In the genomic region with DNA sequence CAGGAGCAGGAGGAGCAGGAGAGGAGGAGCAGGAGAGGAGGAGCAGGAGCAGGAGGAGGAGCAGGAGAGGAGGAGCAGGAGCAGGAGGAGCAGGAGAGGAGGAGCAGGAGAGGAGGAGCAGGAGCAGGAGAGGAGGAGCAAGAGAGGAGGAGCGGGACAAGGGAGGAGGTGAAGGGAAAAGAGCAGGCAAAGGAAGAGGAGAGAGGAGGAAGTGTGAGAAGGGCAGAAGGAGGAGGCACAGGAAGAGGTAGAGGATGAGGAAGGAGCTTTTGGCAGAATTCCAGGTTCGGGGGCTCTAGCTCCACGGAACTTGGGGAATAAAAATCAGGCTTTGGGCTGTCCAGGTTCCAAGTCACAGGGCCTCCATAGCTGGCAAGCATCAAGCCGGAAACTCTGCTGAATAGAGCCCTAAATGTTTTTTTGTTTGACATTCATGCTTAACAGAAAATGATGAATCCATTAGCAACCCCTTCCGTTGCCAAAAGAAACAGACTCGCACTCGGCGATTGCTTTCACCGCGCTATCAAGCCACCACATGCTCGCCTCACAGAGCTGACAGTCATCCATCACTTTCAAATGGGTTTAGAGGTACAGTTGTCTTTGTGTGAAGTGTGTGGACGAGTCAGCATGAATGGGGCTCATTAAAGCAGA, we compare ENCODE assay signal across 8 mouse cellular contexts.
A peak's percentile ranks its signal among the peaks of the same experiment; 100 is the strongest.
DNase-seq lines count a peak whose midpoint lies in the region; ATAC-seq lines count a peak whose summit lies in the region.

No protein-coding gene starts in this region.

- H3K27ac ChIP-seq in embryonic facial prominence, embryonic 12.5 days, result 0 out of 2 replicates have a peak overlapping the region, but pooled peaks have one; percentile 36
- H3K27ac ChIP-seq in hindbrain, embryonic 10.5 days, result peak overlapping the region; percentile 63
- 0 out of 2 replicates have a peak overlapping the region, but pooled peaks have one; percentile 18 for H3K27ac ChIP-seq in neural tube, embryonic 15.5 days (replicated peaks)

- H3K9ac ChIP-seq in embryonic facial prominence, embryonic 12.5 days, result no peak overlapping the region
- H3K9ac ChIP-seq in neural tube, embryonic 15.5 days (replicated peaks), result no peak overlapping the region

- H3K27me3 ChIP-seq in embryonic facial prominence, embryonic 12.5 days, result 0 out of 2 replicates have a peak, but pooled peaks cover 3% of the 10 kb centered on the region
- H3K27me3 ChIP-seq in hindbrain, embryonic 10.5 days (ENCODE audit: insufficient read depth, poor library complexity, severe bottlenecking), result peaks cover 4% of the 10 kb centered on the region
- no peaks in the 10 kb centered on the region for H3K27me3 ChIP-seq in neural tube, embryonic 15.5 days (replicated peaks)

- H3K4me1 ChIP-seq in embryonic facial prominence, embryonic 12.5 days, result no peaks in the 10 kb centered on the region
- peaks cover 34% of the 10 kb centered on the region for H3K4me1 ChIP-seq in hindbrain, embryonic 10.5 days (replicated peaks)
- peaks cover 9% of the 10 kb centered on the region for H3K4me1 ChIP-seq in neural tube, embryonic 15.5 days

- ATAC-seq in embryonic facial prominence, embryonic 12.5 days (ENCODE audit: insufficient number of reproducible peaks, insufficient read depth, low FRiP score, low TSS enrichment), result 0 out of 2 replicates have a peak, but pooled peaks have one; percentile 3
- ATAC-seq in neural tube, embryonic 15.5 days (ENCODE audit: low FRiP score), result peak; percentile 85

- H3K36me3 ChIP-seq in embryonic facial prominence, embryonic 12.5 days, result no peaks in the 10 kb centered on the region
- H3K36me3 ChIP-seq in hindbrain, embryonic 10.5 days, result no peaks in the 10 kb centered on the region
- H3K36me3 ChIP-seq in neural tube, embryonic 15.5 days, result no peaks in the 10 kb centered on the region

- H3K4me2 ChIP-seq in embryonic facial prominence, embryonic 12.5 days (replicated peaks), result no peak overlapping the region
- H3K4me2 ChIP-seq in neural tube, embryonic 15.5 days, result peak overlapping the region; percentile 51

- no peak overlapping the region for H3K4me3 ChIP-seq in embryonic facial prominence, embryonic 12.5 days
- no peak overlapping the region for H3K4me3 ChIP-seq in hindbrain, embryonic 10.5 days
- H3K4me3 ChIP-seq in neural tube, embryonic 15.5 days (replicated peaks), result peak overlapping the region; percentile 18

- 38% methylated on average over 12 of the region's 12 CpGs for WGBS in embryonic facial prominence, embryonic 12.5 days
- WGBS in hindbrain, embryonic 10.5 days, result 39% methylated on average over 12 of the region's 12 CpGs
- WGBS in neural tube, embryonic 15.5 days, result 9% methylated on average over 12 of the region's 12 CpGs

- peak; percentile 12 for DNase-seq in right cerebral cortex, adult 18-20 months
- no peak for DNase-seq in right cerebral cortex, postnatal 4 days
- peak; percentile 45 for DNase-seq in hindbrain, embryonic 10.5 days (ENCODE audit: low spot score)
- DNase-seq in left cerebral cortex, adult 11 months (ENCODE audit: low spot score), result peak; percentile 14
- DNase-seq in thymus, postnatal 25 days, result no peak
- DNase-seq in lung, adult 18-20 months, result no peak

- no peaks in the 10 kb centered on the region for H3K9me3 ChIP-seq in embryonic facial prominence, embryonic 12.5 days
- 0 out of 2 replicates have a peak, but pooled peaks cover 3% of the 10 kb centered on the region for H3K9me3 ChIP-seq in hindbrain, embryonic 10.5 days
- no peaks in the 10 kb centered on the region for H3K9me3 ChIP-seq in neural tube, embryonic 15.5 days (replicated peaks)

Comparison
In these comparisons a context has a peak if more than half of its experiments do, and no peak if none do; other contexts are left out.
1. DNase-seq: peak in right cerebral cortex, adult 18-20 months (single experiment), hindbrain, embryonic 10.5 days (single experiment) and left cerebral cortex, adult 11 months (single experiment); none in right cerebral cortex, postnatal 4 days (single experiment), thymus, postnatal 25 days (single experiment) and lung, adult 18-20 months (0 of 2).
2. Peak in every context shown above with its lines, with median percentiles within 50 percentile points of each other: H3K27ac ChIP-seq.